In the genomic region with DNA sequence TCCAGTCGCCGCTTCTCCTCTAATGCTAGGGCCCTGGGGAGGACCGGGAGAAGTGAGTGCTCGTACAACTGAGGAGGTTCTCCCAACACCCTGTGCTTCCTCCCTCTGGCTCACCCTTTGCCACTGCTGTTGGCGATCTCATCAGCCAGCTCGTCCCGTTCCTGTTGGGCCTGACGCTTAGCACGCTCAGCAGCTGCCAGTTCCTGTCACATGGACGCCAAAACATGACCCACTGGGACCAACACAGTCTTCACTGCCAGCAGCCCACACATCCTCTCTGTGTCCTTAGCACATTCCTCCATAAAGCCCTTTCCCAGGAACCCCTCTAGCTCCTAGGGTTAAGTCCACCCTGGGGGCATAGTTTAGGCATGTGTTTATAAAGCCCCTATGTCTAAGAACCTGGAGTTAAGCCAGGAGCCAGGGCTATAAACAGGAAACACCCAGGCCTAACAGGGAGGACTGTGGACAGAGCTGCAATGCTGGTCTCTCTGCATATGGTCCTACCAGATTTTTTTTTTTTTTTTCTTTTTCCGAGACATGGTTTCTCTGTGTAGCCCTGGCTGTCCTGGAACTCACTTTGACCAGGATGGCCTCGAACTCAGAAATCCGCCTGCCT, we compare ENCODE assay signal across 10 mouse cellular contexts. TPM values are rescaled to one million over a fixed set of nuclear protein-coding genes. Genes with fewer than 3 reads are reported as not detected.
DNase-seq lines count a peak whose midpoint lies in the region; ATAC-seq and TF ChIP-seq lines count a peak whose summit lies in the region.
"Had no signal": no experiment of that assay in that cellular context is flagged by ENCODE, and none has a peak within 500 bp of the region (broad histone marks: within the 10 kb centered on the region; RNA-seq: fewer than 3 reads in every experiment).

No protein-coding gene starts in this region.

- intact Hi-C loops in heart, postnatal 14 days (cut with DNase I) = no loop called here

- H3K27ac ChIP-seq in kidney, adult 2 months (ENCODE audit: insufficient read depth, low read depth, low read length) = peak overlapping the region; percentile 45; the same call in 1 of the 2 replicates
- H3K27ac ChIP-seq in kidney, embryonic 14.5 days (ENCODE audit: low read depth, low read length) = no peak overlapping the region
- no peak overlapping the region for H3K27ac ChIP-seq in bone marrow, adult 2 months (ENCODE audit: control insufficient read depth, insufficient read depth, low read depth, low read length, poor library complexity)
- no peak overlapping the region for H3K27ac ChIP-seq in cerebellum, adult 2 months (ENCODE audit: insufficient read depth, low read length)
- H3K27ac ChIP-seq: neural tube, embryonic 13.5 days had no signal

- no peak overlapping the region for H3K9ac ChIP-seq in kidney, embryonic 14.5 days (ENCODE audit: low read depth, low read length)
- H3K9ac ChIP-seq: neural tube, embryonic 13.5 days had no signal

- no peak for TF ChIP-seq CTCF in kidney, adult 2 months (conservative IDR thresholded peaks at IDR 0.05; ENCODE audit: insufficient read depth, insufficient read length, low read depth, low read length)
- TF ChIP-seq CTCF in bone marrow, adult 2 months (IDR thresholded peaks at IDR 0.05; ENCODE audit: control insufficient read depth, insufficient read depth, low read length) = no peak
- no peak for TF ChIP-seq CTCF in cerebellum, adult 2 months (IDR thresholded peaks at IDR 0.05; ENCODE audit: borderline replicate concordance, insufficient read depth, low read depth, low read length)

- no peak for ATAC-seq in kidney, embryonic 14.5 days (ENCODE audit: low FRiP score, low TSS enrichment)

- no peaks in the 10 kb centered on the region for H3K9me3 ChIP-seq in kidney, embryonic 14.5 days (ENCODE audit: control insufficient read depth, low read length)
- H3K9me3 ChIP-seq: neural tube, embryonic 13.5 days had no signal

- H3K27me3 ChIP-seq in kidney, adult 2 months (replicated peaks; ENCODE audit: control insufficient read depth, insufficient read depth, low read length) = no peaks in the 10 kb centered on the region
- no peaks in the 10 kb centered on the region for H3K27me3 ChIP-seq in kidney, embryonic 14.5 days (ENCODE audit: control insufficient read depth, insufficient read depth, low read length)
- H3K27me3 ChIP-seq in cerebellum, adult 2 months (ENCODE audit: control insufficient read depth, insufficient read depth, low read length) = no peaks in the 10 kb centered on the region
- H3K27me3 ChIP-seq: neural tube, embryonic 13.5 days had no signal

- 65% methylated on average over 13 of the region's 13 CpGs for WGBS in kidney, adult 2 months
- 80% methylated on average over 13 of the region's 13 CpGs for WGBS in kidney, embryonic 14.5 days
- WGBS in bone marrow, adult 2 months = 72% methylated on average over 13 of the region's 13 CpGs
- 27% methylated on average over 13 of the region's 13 CpGs for WGBS in cerebellum, adult 2 months

- H3K4me1 ChIP-seq in kidney, adult 2 months (ENCODE audit: control insufficient read depth, insufficient read depth, low read length) = no peaks in the 10 kb centered on the region
- no peaks in the 10 kb centered on the region for H3K4me1 ChIP-seq in kidney, embryonic 14.5 days (ENCODE audit: control insufficient read depth, insufficient read depth, low read length)
- H3K4me1 ChIP-seq in bone marrow, adult 2 months (ENCODE audit: control insufficient read depth, insufficient read depth, low read length) = no peaks in the 10 kb centered on the region
- no peaks in the 10 kb centered on the region for H3K4me1 ChIP-seq in cerebellum, adult 2 months (ENCODE audit: control insufficient read depth, insufficient read depth, low read length)
- H3K4me1 ChIP-seq: neural tube, embryonic 13.5 days had no signal

- no peak for TF ChIP-seq POLR2A in kidney, adult 2 months (IDR thresholded peaks at IDR 0.05; ENCODE audit: low read depth, low read length)
- TF ChIP-seq POLR2A in bone marrow, adult 2 months (IDR thresholded peaks at IDR 0.05; ENCODE audit: borderline replicate concordance, control insufficient read depth, low read depth, low read length) = peak; percentile 17; the same call in 1 of the 2 replicates
- no peak for TF ChIP-seq POLR2A in cerebellum, adult 2 months (IDR thresholded peaks at IDR 0.05; ENCODE audit: borderline replicate concordance, insufficient read depth, low read length)

- H3K4me3 ChIP-seq in kidney, adult 2 months (ENCODE audit: insufficient read depth, low read depth, low read length) = no peak overlapping the region
- no peak overlapping the region for H3K4me3 ChIP-seq in kidney, embryonic 14.5 days (ENCODE audit: low read length)
- H3K4me3 ChIP-seq in bone marrow, adult 2 months (replicated peaks; ENCODE audit: control insufficient read depth, low read depth, low read length) = no peak overlapping the region
- H3K4me3 ChIP-seq in cerebellum, adult 2 months (replicated peaks; ENCODE audit: insufficient read depth, low read depth, low read length) = no peak overlapping the region
- H3K4me3 ChIP-seq: neural tube, embryonic 13.5 days had no signal

- peaks cover 22% of the 10 kb centered on the region for H3K36me3 ChIP-seq in kidney, adult 2 months (ENCODE audit: control insufficient read depth, insufficient read depth, low read length)
- peaks cover 97% of the 10 kb centered on the region for H3K36me3 ChIP-seq in kidney, embryonic 14.5 days (ENCODE audit: control insufficient read depth, insufficient read depth, low read length)

- peak; percentile 77 for DNase-seq in kidney, adult 2 months
- peak; percentile 76 to 79 for DNase-seq in heart, postnatal 14 days
- peak; percentile 69 for DNase-seq in lung, postnatal 14 days
- no peak for DNase-seq in embryo, embryonic 10 days (ENCODE audit: low spot score)
- DNase-seq in cerebellum, adult 2 months = no peak
- no peak for DNase-seq in frontal cortex, adult 2 months (ENCODE audit: extremely low spot score in 1 of 2, low spot score in 1 of 2)

- H3K4me2 ChIP-seq in kidney, embryonic 14.5 days (replicated peaks; ENCODE audit: low read depth, low read length) = no peak overlapping the region
- H3K4me2 ChIP-seq: neural tube, embryonic 13.5 days had no signal

RNA-seq across cellular contexts. Expression of a gene that starts 7.7 kb away (rescaled TPM):
- polyA plus RNA-seq in kidney, adult 2 months (2012; rRNA removed) = 0.03 and 0.06 TPM in 2 replicates
- not detected in 2 replicates for polyA plus RNA-seq in kidney, embryonic 14.5 days (2014; fragmentation: Nextera tagmentation; extraction: Ambion mirVana)
- 47.8 and 48.7 TPM in 2 replicates for polyA plus RNA-seq in bone marrow, adult 2 months (2011; ENCODE audit: insufficient read depth, insufficient read length, low replicate concordance, missing spikeins)
- total RNA-seq in heart, postnatal 14 days (2021) = not detected
- 6.9 and 8.2 TPM in 2 replicates for polyA plus RNA-seq in cerebellum, adult 2 months (2012; rRNA removed)
- 4.0 and 5.2 TPM in 2 replicates for polyA plus RNA-seq in frontal cortex, adult 2 months (2012; rRNA removed)
- polyA plus RNA-seq: neural tube, embryonic 13.5 days had no signal

RNA-seq across cellular contexts. Expression of a gene that starts 35.7 kb away (rescaled TPM):
- polyA plus RNA-seq in kidney, adult 2 months (2012; rRNA removed) = 2.1 and 2.8 TPM in 2 replicates
- polyA plus RNA-seq in kidney, embryonic 14.5 days (2014; fragmentation: Nextera tagmentation; extraction: Ambion mirVana) = 0.34 TPM in 1 of 2 replicates, not detected in the other
- 1.7 TPM in 1 of 2 replicates, not detected in the other for polyA plus RNA-seq in bone marrow, adult 2 months (2011; ENCODE audit: insufficient read depth, insufficient read length, low replicate concordance, missing spikeins)
- under 1 TPM in 1 of 2 experiments, not detected in 1; 0.15 TPM for total RNA-seq in heart, postnatal 14 days (2021)
- polyA plus RNA-seq in cerebellum, adult 2 months (2012; rRNA removed) = 0.35 and 0.41 TPM in 2 replicates
- 0.74 and 1.3 TPM in 2 replicates for polyA plus RNA-seq in frontal cortex, adult 2 months (2012; rRNA removed)
- total RNA-seq: layer of hippocampus, postnatal 10 days had no signal

Comparison
In these comparisons a context has a peak if more than half of its experiments do, and no peak if none do; other contexts are left out.
1. DNase-seq: peak in kidney, adult 2 months (single experiment), heart, postnatal 14 days (2 of 2) and lung, postnatal 14 days (single experiment); none in embryo, embryonic 10 days (single experiment), cerebellum, adult 2 months (0 of 2) and frontal cortex, adult 2 months (0 of 2).